Mouse (Mus musculus) cerebellum, adult 11 months (tissue): Measurements from ENCODE around the gene Bex6.

Source experiments
- DNase-seq: peaks from one replicate; pipeline ENCODE4 v3.0.0; 2022

Gene Bex6

DNA sequence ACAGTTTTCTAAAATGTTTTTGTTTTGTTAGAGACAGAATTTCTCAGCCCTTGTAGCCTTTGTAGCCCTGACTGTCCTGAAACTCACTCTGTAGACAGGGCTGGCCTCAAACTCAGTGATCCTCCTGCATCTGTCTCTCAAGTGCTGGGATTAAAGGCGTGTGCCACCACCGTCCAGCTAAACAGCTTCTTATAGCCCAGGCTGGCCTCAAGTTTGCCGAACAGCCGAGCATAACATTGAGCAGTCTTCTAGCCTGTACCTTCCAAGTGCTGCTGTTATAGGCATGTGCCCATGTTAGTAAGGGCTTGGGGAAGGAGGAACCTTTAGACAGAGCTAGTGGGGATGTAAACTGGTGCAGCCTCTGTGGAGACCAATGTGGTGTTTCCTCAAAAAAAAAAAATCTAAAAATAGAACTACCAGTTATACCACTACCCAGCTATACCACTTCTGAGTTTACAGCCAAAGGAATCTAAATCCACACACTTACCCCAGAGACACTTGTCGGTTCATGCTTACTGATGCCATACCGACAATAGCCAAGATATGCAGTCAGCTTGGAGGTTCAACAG is at the start of gene Bex6:
Bex6 (plus strand) TSS at position 491 of the 569 bp plus-strand sequence.
- DNase-seq, result no peak

DNA sequence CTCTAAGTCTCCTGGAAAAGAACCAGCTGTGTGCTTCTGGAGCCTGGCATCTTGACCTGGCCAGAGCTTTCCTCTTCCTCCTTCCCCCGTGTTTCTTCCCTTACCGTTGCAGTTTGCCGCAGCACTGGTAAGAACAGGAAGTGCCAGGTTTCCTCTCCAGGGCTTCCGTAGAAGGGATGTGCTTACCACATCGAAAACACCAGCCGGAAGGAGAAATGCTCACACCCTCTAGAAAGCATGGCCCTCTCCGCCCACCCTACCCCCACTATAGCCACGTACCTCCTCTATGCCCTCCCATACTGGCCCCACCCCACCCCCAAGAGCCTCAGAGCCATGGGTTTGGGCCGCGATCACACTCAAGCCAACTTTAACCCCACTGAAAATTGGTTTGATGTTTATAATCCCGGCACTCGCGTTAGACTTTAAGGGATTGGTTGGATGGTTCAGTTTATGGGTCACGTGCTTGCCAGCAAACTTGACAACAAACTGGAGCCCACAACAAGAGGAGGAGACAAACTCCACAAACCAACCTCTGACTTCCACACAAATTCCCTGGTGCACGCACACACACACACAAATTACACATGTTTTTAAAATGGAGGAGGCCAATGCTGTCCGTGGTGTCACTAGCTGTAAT is 49.3 kb upstream of the Bex6 start:
- DNase-seq, result no peak

DNA sequence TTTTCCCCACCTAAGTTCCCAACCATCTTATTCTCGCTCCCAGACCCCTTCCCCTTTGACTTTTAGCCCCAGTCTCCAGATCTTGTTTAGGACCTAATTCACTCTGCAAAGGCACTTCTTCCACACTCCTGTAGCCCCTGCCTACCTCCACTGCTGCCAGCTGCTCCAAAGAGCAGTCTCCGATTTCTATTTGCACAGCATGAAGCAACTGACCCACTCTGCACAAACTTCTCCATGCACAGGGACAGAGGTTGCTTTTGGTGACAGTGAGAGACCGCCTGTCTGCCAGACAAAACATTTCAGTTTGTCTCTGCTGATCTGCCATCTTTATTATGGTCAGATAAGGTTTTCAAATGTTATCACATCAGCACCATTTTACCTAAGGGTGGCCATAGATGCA is 46.5 kb upstream of the Bex6 start:
- no peak for DNase-seq

DNA sequence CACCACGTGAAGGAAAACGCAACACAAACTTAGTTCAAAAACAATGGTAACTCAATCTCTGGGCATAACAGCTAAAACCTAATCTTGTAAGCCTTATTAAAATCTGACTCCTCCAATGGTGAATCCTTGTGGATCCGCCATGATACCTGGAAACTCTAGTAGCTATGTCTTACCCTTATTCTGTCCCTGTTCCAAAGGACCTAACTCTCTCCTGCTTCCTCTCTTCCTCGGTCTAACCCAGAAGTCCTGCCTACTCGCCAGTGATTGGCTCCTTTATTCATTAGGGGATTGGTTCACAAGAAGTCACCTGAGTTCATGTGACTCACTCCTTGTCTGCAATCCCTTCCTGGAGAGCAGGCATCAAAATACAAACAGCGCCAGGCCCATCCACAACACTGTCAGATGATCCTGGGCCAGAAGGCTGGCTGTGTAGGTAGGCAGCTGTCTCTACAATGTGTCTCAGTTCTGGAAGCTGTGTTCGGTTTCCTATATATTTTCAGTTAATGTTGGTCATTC is 43.7 kb upstream of the Bex6 start:
- no peak for DNase-seq

DNA sequence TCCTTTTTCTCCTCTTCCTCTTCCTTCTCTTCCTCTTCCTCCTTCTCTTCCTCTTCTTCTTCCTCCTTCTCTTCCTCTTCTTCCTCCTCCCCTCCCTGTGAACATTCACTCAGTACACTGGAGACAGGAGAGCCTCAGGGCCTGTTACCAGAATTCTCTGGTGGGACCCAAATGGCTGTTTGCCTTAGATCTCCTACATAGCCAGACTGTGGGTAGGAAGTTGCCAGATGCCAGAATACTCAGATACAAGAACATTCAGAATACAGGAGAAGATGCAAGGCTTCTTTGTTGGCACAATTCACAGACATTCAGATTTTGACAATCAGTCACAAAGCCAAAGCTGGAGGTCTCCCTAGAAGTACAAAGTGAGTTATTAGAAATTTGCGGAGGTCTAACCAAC is 40.7 kb upstream of the Bex6 start:
- DNase-seq, result no peak

DNA sequence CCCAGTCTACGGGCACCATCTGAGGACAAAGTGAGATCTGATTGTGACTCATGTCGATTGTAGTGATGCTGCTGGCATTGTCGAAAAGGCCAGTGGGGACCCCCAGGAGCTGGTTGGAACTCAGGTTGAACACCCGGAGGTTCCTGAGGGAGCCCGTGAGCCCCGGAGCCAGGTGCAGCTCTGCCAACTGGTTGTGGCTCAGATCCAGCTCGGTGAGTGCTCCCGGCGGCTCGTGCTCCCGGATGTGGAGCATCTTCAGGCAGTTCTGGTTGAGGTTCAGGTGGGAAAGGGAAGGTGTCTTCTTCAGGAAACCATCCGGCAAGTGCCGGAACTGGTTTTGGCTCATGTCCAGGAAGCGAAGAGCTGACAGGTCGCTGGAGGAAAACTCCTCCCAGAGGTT is 35.9 kb upstream of the Bex6 start:
- no peak for DNase-seq

DNA sequence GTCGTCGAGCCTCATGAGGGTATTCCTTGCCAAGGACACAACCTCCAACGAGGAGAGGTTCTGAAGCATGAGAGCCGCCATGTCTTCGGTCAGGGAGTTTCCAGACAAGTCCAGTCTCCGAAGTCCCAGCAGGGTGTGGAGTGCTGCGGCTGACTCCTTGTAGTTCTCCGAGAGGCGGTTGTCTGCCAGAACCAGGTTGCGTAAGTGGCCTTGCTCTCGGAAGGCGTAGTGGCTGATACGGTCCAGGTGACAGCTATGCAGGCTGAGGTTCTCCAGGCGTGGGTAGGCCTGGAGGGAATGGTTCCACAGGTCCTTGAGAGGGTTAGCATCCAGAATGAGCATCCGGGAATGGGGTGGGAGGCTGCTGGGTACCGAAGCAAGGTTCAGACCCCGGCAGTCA is 35.0 kb upstream of the Bex6 start:
- no peak for DNase-seq

DNA sequence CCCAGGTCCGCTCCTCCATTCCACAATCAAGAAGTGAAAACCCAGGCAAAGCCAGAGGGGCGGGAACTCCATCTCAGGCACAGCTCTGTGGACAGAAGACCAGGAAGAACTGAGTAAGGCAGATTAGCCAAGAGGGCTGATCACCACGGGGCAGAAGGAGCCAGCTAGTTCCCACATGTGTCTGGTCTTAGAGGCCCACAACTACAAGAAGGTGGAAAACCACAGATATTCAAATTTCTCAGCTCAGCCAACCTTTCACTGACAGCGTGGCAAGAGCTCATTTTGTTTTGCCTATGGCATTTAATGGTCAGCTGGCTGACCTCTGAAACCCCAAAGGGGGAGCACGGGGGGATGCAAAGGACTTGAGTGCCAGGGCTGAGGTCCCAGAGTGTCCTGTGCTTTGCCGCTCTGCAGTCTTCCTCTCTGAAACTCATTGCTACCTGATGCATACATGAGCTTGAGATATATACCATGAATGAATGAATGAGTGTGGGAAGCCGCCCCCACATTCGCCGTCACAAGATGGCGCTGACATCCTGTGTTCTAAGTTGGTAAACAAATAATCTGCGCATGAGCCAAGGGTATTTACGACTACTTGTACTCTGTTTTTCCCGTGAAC is 31.9 kb upstream of the Bex6 start:
- DNase-seq, result no peak

DNA sequence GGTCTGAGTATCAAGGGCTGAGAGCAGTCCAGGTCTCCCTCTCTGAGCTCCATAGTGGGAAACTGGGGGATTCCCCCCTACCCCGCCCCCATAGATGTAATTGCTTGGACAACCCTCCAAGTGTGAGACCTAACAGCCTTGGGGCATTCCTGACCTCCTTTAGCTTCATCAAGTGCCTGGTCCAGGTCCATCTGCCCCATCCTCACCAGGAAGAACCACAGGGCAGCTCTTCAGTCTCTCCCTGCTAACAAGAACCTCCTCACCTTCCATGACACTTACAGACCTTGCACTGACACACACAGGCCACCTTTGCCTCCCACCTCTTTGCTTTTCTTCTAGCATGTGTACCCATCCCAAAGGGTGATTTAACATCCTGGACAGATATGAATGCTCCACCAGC is 25.6 kb upstream of the Bex6 start:
- DNase-seq, result no peak

DNA sequence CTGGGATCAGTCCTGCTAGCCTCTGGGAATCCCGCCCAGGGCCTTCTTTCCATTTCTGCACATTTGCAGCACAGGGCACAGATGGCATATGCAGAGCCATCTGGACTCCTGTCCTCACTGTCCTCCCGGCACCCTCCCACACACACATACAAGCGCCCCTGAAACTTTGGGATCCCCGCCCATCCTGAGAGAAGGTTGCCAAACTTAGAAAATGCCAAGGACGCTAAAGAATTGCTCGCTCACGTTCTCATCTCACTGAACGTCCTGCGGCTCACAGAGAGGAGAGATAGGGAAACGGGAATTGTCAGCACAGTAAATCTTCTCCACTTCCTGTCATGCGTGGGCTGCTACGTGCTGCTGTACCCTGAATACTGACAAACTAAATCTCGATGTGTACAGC is 25.2 kb upstream of the Bex6 start:
- peak; percentile 97 for DNase-seq

DNA sequence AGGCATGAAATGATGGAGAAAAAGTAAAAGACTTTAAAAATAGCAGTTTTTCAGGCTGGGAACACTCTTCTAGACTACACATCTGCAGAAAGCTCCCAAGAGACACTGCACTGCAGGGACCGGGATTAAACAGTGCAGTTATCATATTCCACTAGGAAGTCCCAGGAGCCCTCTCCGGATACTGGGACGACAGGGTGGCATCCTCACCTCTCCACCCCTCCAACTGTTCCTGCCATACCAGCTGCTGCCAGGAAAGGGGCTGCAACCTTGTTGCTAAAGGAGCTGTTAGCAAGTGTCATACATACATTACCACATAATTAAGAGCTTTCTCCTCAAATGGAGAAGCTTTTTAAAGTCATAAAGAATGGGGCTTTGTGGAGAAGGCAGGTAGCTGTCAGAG is 22.9 kb upstream of the Bex6 start:
- no peak for DNase-seq

DNA sequence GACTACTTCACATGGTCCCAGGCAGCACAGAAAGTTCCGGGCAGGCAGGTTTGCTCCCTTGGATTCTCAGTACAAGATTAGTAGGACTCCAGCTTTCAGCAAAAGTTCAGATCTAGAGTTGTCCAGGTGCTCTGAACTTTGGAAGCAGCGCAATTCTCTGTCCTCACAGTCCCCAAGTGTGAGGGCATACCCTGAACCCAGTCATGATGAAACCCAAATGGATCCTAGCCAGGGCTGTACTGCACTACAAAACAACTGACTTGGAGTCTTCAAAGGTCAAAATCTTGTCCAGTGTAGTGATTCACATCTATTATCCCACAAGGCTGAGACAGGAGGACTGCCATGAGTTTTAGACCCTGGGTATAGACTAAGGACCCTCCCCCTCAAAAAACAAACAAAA is 22.3 kb upstream of the Bex6 start:
- no peak for DNase-seq

DNA sequence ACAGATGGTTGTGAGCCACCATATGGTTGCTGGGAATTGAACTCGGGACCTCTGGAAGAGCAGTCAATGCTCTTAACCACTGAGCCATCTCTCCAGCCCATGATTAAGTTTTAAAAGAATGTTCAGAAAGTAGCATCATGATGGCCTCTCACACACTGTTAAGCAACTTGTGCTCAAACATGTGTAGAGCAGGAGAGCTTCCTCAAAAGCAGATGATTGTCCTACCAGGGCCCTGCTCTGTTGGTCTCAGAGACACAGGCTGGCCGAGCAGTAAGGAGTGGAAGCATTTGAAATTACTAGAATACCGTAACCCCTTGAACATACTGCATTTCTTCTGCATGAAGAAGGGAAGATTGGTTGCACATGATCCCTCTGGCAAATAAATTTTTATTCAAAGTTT is 20.7 kb upstream of the Bex6 start:
- DNase-seq, result no peak

DNA sequence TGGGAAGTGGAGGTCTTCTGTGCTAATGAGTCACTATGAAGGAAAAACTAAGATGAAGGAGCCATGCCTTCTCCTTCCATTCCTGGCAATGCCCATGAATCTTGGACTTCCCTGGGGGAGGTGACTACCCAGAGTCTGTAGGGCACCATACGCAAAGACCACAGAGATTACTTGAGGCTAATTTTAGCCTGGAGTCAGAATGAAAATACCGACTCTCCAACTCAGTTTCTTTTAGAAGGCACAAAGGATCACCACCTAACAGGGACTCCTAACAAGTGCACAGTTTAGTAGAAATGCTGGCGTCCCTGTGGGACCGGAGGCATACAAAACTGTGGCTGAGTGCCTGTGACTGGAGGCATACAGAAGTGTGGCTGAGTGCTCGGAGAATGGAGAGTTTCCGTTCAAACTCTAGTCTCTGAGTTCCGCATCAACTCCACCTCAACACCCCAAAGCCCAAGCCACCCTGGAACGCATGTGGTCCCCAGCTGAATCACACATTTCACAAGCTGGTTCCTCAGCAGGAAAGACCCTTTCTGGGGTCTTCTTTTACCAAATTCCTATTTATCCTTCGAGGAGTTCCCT is 18.8 kb upstream of the Bex6 start:
- no peak for DNase-seq

DNA sequence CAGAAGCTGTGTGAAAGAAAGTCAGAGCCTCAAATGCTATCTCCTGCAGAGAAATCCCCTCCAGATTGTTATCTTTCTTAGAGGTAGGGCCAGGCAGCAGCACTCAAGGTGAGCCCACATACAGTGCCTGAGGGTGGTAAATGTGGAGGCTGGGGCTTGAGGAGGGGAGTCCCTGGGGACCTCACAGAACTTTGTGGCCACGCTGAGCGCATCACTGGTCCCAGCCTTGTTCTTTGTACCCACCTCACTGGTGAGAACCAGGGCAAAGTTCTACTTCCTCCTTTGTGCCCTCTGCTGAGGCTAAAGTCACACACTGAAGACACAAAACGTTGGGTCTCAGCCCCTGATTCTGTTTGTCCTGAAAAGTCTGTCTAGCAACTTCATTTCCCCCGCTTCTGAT is 16.2 kb upstream of the Bex6 start:
- DNase-seq, result no peak

DNA sequence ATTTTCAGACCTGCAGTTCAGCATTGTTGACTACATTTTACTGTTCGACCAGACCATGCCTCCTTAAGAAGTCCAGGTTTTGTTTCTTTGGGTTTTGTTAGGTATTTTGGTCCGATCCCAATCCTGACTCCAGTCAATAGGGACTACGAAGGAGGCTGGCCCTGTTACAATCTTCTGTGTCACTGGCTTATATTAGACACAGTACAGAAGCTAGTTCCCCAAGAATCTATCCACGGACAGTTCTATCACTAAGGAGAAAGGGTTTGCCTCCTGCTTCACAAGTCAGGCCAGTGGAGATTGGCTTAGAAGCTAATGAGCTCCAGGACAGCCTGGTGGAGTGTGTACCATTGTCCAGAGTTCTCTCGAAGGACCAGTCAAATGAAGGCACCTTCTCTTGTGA is 15.7 kb upstream of the Bex6 start:
- no peak for DNase-seq

DNA sequence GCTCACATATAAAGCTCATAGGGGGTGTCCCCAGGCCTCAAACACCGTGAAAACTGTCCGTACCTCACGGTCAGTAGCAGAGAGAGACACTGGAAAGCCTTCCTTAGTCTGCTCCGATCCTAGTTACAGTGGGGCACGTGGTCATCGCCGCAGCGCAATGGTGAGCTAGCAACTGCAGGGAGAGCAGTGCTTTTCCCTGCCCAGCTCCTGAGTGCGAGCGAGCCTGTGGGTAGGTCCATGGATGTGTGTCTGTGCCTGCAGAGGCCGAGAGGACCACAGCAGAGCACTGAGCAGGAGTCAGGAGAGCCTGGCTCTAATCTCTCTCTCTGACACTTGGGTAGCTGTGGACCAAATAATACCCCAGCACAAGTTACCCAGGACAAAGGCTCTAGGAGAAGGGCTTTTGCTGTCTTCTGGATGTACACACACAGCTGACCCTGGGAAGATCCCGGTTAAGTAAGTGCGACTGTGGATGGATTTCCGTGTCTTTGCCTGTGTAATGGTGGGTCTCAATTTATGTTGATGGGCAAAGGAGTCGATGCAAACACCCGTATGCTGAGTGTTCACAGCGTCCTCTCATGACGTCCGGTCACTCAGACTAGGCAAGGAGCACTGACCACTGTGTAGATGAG is 15.1 kb upstream of the Bex6 start:
- DNase-seq, result no peak

DNA sequence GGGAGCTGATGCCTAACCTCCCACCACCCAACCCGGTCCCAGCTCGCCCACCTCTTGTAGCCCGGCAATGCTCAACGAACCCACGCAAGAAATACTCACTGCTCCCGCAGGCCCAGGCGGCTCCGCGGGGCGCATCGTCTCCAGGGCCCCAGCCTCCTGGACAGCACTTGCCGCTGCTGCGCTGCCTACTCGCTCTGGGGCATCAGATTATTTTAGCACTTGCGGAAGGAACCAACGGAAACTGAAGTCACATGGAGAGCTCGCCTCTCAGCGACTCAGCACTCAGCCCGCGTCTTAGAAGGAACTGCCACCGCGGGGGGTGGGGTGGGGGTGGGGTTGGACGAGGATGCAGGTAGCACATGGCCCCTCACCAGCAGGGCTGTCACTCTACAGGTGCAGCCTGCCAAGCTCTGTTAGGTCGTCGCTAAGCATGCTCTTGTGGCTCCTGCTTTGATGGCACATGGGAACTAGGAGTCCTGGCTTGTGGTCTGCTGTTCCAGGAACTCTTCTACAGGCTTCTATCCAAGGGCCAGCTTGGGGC is 14.3 kb upstream of the Bex6 start, which contains the start of gene Nrros:
Nrros (minus strand) TSS at position 314 of the 541 bp plus-strand sequence.
- peak; percentile 55 for DNase-seq

DNA sequence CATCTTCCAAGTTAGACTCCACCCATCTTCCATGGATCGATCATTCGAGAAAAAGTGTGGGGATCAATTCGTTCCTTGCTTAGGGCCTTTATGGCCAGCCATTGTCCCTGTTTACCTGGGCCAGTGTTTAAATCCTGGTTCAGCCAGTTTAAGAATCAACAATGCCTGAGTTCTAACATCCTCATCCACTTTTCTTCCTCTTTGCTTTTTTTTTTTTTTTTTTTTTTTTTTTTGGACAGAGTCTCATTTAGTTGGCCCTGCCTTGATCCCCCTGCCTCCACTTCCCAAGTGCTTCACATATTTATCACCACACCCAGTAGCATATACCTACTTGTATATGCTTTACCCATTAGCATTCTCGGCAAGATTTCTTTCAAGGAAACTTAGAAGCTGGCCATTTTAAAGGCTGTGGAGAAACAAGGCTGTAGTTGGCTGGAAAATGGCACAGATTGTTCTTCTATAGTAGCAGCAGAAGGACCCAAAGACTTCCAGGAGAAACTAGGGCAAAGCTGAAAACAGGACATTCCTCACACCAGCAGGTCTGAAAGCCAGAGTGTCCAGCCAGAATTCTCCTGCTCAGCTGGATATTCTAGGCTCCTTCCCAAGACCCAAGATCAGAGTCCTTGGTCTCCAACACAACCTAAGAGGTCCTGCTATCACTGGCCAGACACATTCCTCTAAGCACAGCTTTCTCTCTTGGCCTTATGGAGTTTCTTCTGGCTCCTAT is 11.6 kb upstream of the Bex6 start:
- peak; percentile 71 for DNase-seq

DNA sequence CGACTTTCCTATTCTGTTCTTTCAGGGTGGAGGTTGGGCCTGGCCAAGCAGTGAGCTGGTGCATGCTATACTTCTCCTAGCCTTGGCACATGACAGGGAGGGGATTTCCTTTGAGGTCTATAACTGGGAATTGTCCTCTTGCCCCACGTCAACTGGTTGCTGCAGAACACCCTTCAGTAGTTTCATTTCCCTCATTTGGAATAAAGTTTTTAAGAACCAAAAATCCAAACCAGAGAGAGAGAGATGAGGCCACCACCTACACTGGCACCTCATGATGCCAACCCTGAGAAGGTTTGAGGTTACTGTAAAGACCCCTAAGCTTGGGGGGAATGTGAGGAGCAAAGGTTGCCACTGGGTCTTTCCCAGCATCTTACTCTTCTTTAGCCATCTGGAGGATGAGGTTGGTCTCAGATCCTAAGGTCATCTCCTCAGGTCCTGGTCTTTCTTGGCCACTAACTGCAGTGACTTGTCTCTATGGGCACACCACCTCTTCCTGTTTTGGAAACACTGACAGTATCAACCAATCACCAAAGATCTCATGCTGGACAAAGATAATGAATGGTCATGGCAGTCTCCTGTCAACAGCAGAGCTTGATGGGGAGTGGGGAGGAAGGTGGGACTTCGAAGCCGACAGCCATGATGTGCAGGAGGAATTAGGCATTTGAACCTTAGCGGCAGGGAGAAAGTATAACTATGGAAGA is 8.4 kb upstream of the Bex6 start:
- no peak for DNase-seq

DNA sequence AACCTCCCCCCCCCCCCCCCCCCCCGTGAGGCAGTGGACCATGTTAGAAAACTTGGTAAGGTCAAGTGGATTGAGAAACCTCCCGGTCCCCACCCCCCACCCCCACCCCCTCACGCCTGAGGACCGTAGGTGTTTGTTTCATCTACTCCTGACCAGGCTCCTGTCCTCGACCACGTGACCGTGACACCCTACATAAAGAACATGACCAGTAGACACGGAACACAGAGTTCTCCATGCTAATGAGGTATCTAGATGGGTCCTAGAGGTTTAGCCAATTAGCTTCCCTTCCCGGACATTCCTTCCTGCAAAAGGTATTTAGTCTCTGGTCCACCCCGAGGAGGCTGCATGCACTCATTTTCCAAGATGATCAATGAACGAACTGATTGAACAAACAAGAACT is 6.2 kb upstream of the Bex6 start:
- DNase-seq, result no peak
